Mouse (Mus musculus): Measurements from ENCODE around the gene Prss41.

GRCm38 (mm10) chr17:23795323-23795722 lies 48.6 kb downstream of the Prss41 start:
- TF ChIP-seq CEBPB (IDR thresholded peaks at IDR 0.05; ENCODE audit: insufficient read depth, poor library complexity, severe bottlenecking) (no peak), REST (IDR thresholded peaks at IDR 0.05; ENCODE audit: insufficient read depth, insufficient read length) (no peak), MAX (IDR thresholded peaks at IDR 0.05; ENCODE audit: low read depth) (no peak), SRF (IDR thresholded peaks at IDR 0.05; ENCODE audit: control insufficient read depth, insufficient read length, low read depth) (no peak), POLR2A (IDR thresholded peaks at IDR 0.05; ENCODE audit: insufficient read length, low read depth) (no peak), POLR2AphosphoS2 (IDR thresholded peaks at IDR 0.05; ENCODE audit: insufficient read length, low read depth) (no peak), E2F4 (IDR thresholded peaks at IDR 0.05; ENCODE audit: insufficient read depth) (no peak)

Measured in myocyte (in vitro differentiated cells).